In genomic region chr7:82173540-82173939, GRCm38 (mm10) we compare ENCODE assay signal across 9 mouse cellular contexts. TPM values are rescaled to one million over a fixed set of nuclear protein-coding genes. Genes with fewer than 3 reads are reported as not detected.
A peak's percentile ranks its signal among the peaks of the same experiment; 100 is the strongest.
DNase-seq lines count a peak whose midpoint lies in the region; ATAC-seq and TF ChIP-seq lines count a peak whose summit lies in the region.
"Had no signal": no experiment of that assay in that cellular context is flagged by ENCODE, and none has a peak within 500 bp of the region (broad histone marks: within the 10 kb centered on the region; RNA-seq: fewer than 3 reads in every experiment).

Sh3gl3 (plus strand) TSS chr7:82173840.

- TF ChIP-seq POLR2A in limb, embryonic 14.5 days (IDR thresholded peaks at IDR 0.05; ENCODE audit: borderline replicate concordance, extremely low read depth, insufficient read depth, insufficient read length) = no peak

- no peaks in the 10 kb centered on the region for H3K9me3 ChIP-seq in heart, embryonic 10.5 days
- H3K9me3 ChIP-seq in limb, embryonic 14.5 days (ENCODE audit: control insufficient read depth, low read length) = no peaks in the 10 kb centered on the region

- intact Hi-C loops in heart, postnatal 25 days (cut with DNase I) = no loop called here

- peaks cover 9% of the 10 kb centered on the region for H3K4me1 ChIP-seq in heart, embryonic 10.5 days
- H3K4me1 ChIP-seq in limb, embryonic 14.5 days (ENCODE audit: control insufficient read depth, insufficient read depth, low read length) = no peaks in the 10 kb centered on the region; the same call in none of the 2 replicates

- H3K9ac ChIP-seq in limb, embryonic 14.5 days (ENCODE audit: low read depth, low read length, severe bottlenecking) = peak within 1 kb of the TSS; percentile 69

- peaks cover 31% of the 10 kb centered on the region for H3K27me3 ChIP-seq in heart, embryonic 10.5 days (ENCODE audit: insufficient read depth, poor library complexity, severe bottlenecking)
- no peaks in the 10 kb centered on the region for H3K27me3 ChIP-seq in limb, embryonic 14.5 days (ENCODE audit: control insufficient read depth, insufficient read depth, low read length)

- H3K4me2 ChIP-seq in limb, embryonic 14.5 days (replicated peaks; ENCODE audit: low read depth, low read length, severe bottlenecking) = peak within 1 kb of the TSS; percentile 90

- no peak for DNase-seq in heart, embryonic 10.5 days (ENCODE audit: low spot score)
- DNase-seq in heart, postnatal 25 days (ENCODE audit: low spot score) = no peak
- DNase-seq in urinary bladder, adult 2 months (ENCODE audit: low spot score) = no peak
- no peak for DNase-seq in urinary bladder, postnatal 4 days (ENCODE audit: low spot score in 2 of 2)
- DNase-seq in limb, embryonic 14.5 days (ENCODE audit: low spot score) = no peak
- DNase-seq in thymus, postnatal 14 days = no peak
- no peak for DNase-seq in lung, postnatal 10 days

- H3K27ac ChIP-seq in heart, embryonic 10.5 days = peak within 1 kb of the TSS; percentile 77; the same call in 1 of the 2 replicates
- H3K27ac ChIP-seq in limb, embryonic 14.5 days (replicated peaks; ENCODE audit: low read depth, low read length) = no peak within 1 kb of the TSS

- no peak for ATAC-seq in limb, embryonic 14.5 days (ENCODE audit: low FRiP score, low read depth)
- no peak for ATAC-seq in megakaryocyte-erythroid progenitor cell, adult 5-6 weeks (replicated peaks; ENCODE audit: low FRiP score, low TSS enrichment, poor library complexity, severe bottlenecking)

- no peaks in the 10 kb centered on the region for H3K36me3 ChIP-seq in heart, embryonic 10.5 days
- H3K36me3 ChIP-seq in limb, embryonic 14.5 days (ENCODE audit: control insufficient read depth, insufficient read depth, low read length) = no peaks in the 10 kb centered on the region

- WGBS in heart, embryonic 10.5 days = 72% methylated on average over 3 of the region's 3 CpGs
- WGBS in limb, embryonic 14.5 days = 79% methylated on average over 3 of the region's 3 CpGs

- H3K4me3 ChIP-seq in heart, embryonic 10.5 days = peak within 1 kb of the TSS; percentile 68
- peak within 1 kb of the TSS; percentile 68 for H3K4me3 ChIP-seq in limb, embryonic 14.5 days (replicated peaks; ENCODE audit: low read length)
- H3K4me3 ChIP-seq: myocyte had no signal

RNA-seq across cellular contexts. Expression of gene Sh3gl3, which starts in this region (rescaled TPM):
- 4.0 and 8.5 TPM in 2 replicates for polyA plus RNA-seq in heart, embryonic 10.5 days (2016; fragmentation: Nextera tagmentation; extraction: Ambion mirVana)
- under 1 TPM; 0.61 to 0.96 TPM for total RNA-seq in heart, postnatal 25 days (2021)
- 28.4 and 33.2 TPM in 2 replicates for polyA plus RNA-seq in urinary bladder, adult 2 months (2012; rRNA removed)
- polyA plus RNA-seq in limb, embryonic 14.5 days (2012; rRNA removed) = 7.5 and 10.5 TPM in 2 replicates
- polyA plus RNA-seq in limb, embryonic 14.5 days (2014; fragmentation: Nextera tagmentation; extraction: Ambion mirVana) = 15.1 and 16.7 TPM in 2 replicates
- not detected in 2 replicates for total RNA-seq in megakaryocyte-erythroid progenitor cell, adult 5-6 weeks (2014; fragmentation: Nextera tagmentation)
- not detected in 2 replicates for total RNA-seq in megakaryocyte-erythroid progenitor cell, adult 5-6 weeks (2017)
